Mouse (Mus musculus) G1E (cell line): Measurements from ENCODE around the gene Irx5.

Experiments used
- CTCF ChIP-seq: IDR thresholded peaks from 2 replicates; pipeline ENCODE4 v1.5.1; 2012; ENCODE audit warnings: low read depth, low read length, inconsistent platforms, mixed read lengths
- GATA1 ChIP-seq: IDR thresholded peaks from 2 replicates; pipeline ENCODE4 v1.6.1; 2012; ENCODE audit warnings: borderline replicate concordance, low read length, inconsistent platforms, mixed read lengths
- GATA2 ChIP-seq: IDR thresholded peaks from 2 replicates; pipeline ENCODE4 v1.6.1; 2012; ENCODE audit warnings: low read depth, low read length, inconsistent platforms, borderline replicate concordance
- POLR2AphosphoS5 ChIP-seq: IDR thresholded peaks from 2 replicates; pipeline ENCODE4 v1.6.1; 2012; ENCODE audit warnings: low read depth, low read length, inconsistent platforms; ENCODE audit not compliant: insufficient replicate concordance
- TAL1 ChIP-seq: conservative IDR thresholded peaks from 2 replicates; pipeline ENCODE4 v1.6.1; 2012; ENCODE audit warnings: low read depth, low read length, inconsistent platforms, mixed read lengths

DNA sequence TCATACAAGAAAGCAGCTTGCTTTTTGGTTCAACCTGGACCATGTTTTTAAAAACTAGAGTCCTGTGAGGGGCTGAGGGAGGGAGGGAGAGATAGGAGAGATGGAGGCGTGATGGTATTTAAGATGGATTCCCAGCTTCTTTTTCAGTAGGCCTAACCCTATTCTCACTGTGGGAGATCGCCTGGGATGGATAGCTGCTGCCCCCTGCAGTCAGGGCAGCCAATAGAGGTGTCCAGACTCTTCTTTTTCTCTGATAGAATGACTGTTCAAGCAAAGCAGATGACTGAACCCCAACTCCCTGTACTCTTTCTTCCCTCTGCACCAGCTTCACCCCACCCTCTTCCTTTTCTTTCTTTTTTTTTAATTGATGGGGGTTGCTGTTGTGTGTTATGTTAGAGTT lies 23.1 kb downstream of the Irx5 start:
- TF ChIP-seq CTCF (no peak), GATA2 (no peak), GATA1 (no peak), POLR2AphosphoS5 (no peak), TAL1 (no peak)
